ENCODE assay signal across 21 mouse cellular contexts in genomic region chr13:5736472-5736871, GRCm38 (mm10).
DNase-seq lines count a peak whose midpoint lies in the region; ATAC-seq and TF ChIP-seq lines count a peak whose summit lies in the region.
"Had no signal": no experiment of that assay in that cellular context is flagged by ENCODE, and none has a peak within 500 bp of the region (broad histone marks: within the 10 kb centered on the region; RNA-seq: fewer than 3 reads in every experiment).

No protein-coding gene starts in this region.

- ATAC-seq in liver, embryonic 11.5 days (replicated peaks; ENCODE audit: low FRiP score), result 0 out of 2 replicates have a peak, but pooled peaks have one; percentile 15
- ATAC-seq in liver, embryonic 12.5 days, result 0 out of 2 replicates have a peak, but pooled peaks have one; percentile 24
- no peak for ATAC-seq in liver, postnatal 0 days
- ATAC-seq in G1E (ENCODE audit: extremely low read depth, insufficient number of reproducible peaks, low FRiP score, poor library complexity, severe bottlenecking), result peak; percentile 85
- ATAC-seq: activated CD4-positive, CD25-positive, alpha-beta regulatory T cell, adult 4 months; CD4-positive, CD25-positive, alpha-beta regulatory T cell, adult 4 months; Patski had no signal

- TF ChIP-seq EP300 in liver, postnatal 0 days (IDR thresholded peaks at IDR 0.05; ENCODE audit: low read depth), result no peak

- H3K4me2 ChIP-seq in liver, embryonic 11.5 days, result no peak overlapping the region
- H3K4me2 ChIP-seq in liver, embryonic 12.5 days, result no peak overlapping the region
- no peak overlapping the region for H3K4me2 ChIP-seq in liver, postnatal 0 days (ENCODE audit: low read depth, low read length)

- no peak overlapping the region for H3K27ac ChIP-seq in liver, embryonic 11.5 days (ENCODE audit: low read depth, low read length)
- no peak overlapping the region for H3K27ac ChIP-seq in liver, embryonic 12.5 days
- no peak overlapping the region for H3K27ac ChIP-seq in liver, postnatal 0 days (ENCODE audit: low read depth)

- no peaks in the 10 kb centered on the region for H3K4me1 ChIP-seq in liver, embryonic 11.5 days (replicated peaks; ENCODE audit: control insufficient read depth, insufficient read depth, low read length)
- no peaks in the 10 kb centered on the region for H3K4me1 ChIP-seq in liver, embryonic 12.5 days
- H3K4me1 ChIP-seq in liver, postnatal 0 days (ENCODE audit: insufficient read depth), result no peaks in the 10 kb centered on the region
- peaks cover 24% of the 10 kb centered on the region for H3K4me1 ChIP-seq in G1E (ENCODE audit: insufficient read depth, low read depth, low read length)

- H3K9ac ChIP-seq in liver, embryonic 11.5 days (ENCODE audit: low read depth, low read length), result no peak overlapping the region
- no peak overlapping the region for H3K9ac ChIP-seq in liver, embryonic 12.5 days
- no peak overlapping the region for H3K9ac ChIP-seq in liver, postnatal 0 days (replicated peaks)

- no peak overlapping the region for H3K4me3 ChIP-seq in liver, embryonic 11.5 days (ENCODE audit: low read depth, low read length)
- H3K4me3 ChIP-seq in liver, embryonic 12.5 days, result no peak overlapping the region
- no peak overlapping the region for H3K4me3 ChIP-seq in liver, postnatal 0 days (ENCODE audit: low read depth, low read length)
- H3K4me3 ChIP-seq in G1E (ENCODE audit: low read depth, low read length), result no peak overlapping the region

- H3K9me3 ChIP-seq in liver, embryonic 11.5 days (ENCODE audit: control insufficient read depth, low read length), result no peaks in the 10 kb centered on the region
- H3K9me3 ChIP-seq in liver, embryonic 12.5 days (replicated peaks), result no peaks in the 10 kb centered on the region
- H3K9me3 ChIP-seq in liver, postnatal 0 days (ENCODE audit: low read length), result no peaks in the 10 kb centered on the region
- no peaks in the 10 kb centered on the region for H3K9me3 ChIP-seq in G1E (replicated peaks)

- no peaks in the 10 kb centered on the region for H3K36me3 ChIP-seq in liver, embryonic 11.5 days (ENCODE audit: control insufficient read depth, insufficient read depth, low read length)
- no peaks in the 10 kb centered on the region for H3K36me3 ChIP-seq in liver, embryonic 12.5 days
- H3K36me3 ChIP-seq in liver, postnatal 0 days (replicated peaks; ENCODE audit: insufficient read depth, low read length), result no peaks in the 10 kb centered on the region
- H3K36me3 ChIP-seq in G1E (replicated peaks), result no peaks in the 10 kb centered on the region

- no peaks in the 10 kb centered on the region for H3K27me3 ChIP-seq in liver, embryonic 11.5 days (replicated peaks; ENCODE audit: control insufficient read depth, insufficient read depth, low read length)
- no peaks in the 10 kb centered on the region for H3K27me3 ChIP-seq in liver, embryonic 12.5 days (replicated peaks)
- no peaks in the 10 kb centered on the region for H3K27me3 ChIP-seq in liver, postnatal 0 days (ENCODE audit: insufficient read depth, low read length)
- no peaks in the 10 kb centered on the region for H3K27me3 ChIP-seq in G1E (ENCODE audit: insufficient read depth, low read length)
- H3K27me3 ChIP-seq: CH12.LX, Patski had no signal

- no peak for TF ChIP-seq CTCF in liver, postnatal 0 days (IDR thresholded peaks at IDR 0.05; ENCODE audit: low read depth)
- no peak for TF ChIP-seq CTCF in G1E (IDR thresholded peaks at IDR 0.05; ENCODE audit: low read depth, low read length)

- WGBS in liver, embryonic 11.5 days, result 63% methylated on average over 6 of the region's 6 CpGs
- WGBS in liver, embryonic 12.5 days (ENCODE audit: insufficient replicate concordance), result 52% methylated on average over 6 of the region's 6 CpGs
- WGBS in liver, postnatal 0 days (ENCODE audit: insufficient replicate concordance), result 65% methylated on average over 6 of the region's 6 CpGs

- DNase-seq in liver, embryonic 11.5 days (ENCODE audit: low spot score), result no peak
- DNase-seq in liver, result no peak
- DNase-seq in liver, postnatal 0 days, result no peak
- DNase-seq in G1E (ENCODE audit: low spot score), result no peak
- DNase-seq in adrenal gland, adult 8-10 months, result no peak
- DNase-seq: adrenal gland, adult 2 months; adrenal gland, postnatal 10 days; adrenal gland, postnatal 14 days; adrenal gland, postnatal 25 days; adrenal gland, postnatal 36 days; B cell, adult 2 months; cerebellum, adult 11 months; cerebellum, adult 11-12 months; cerebellum, adult 18-20 months; cerebellum, adult 2 months; cerebellum, adult 8-10 months had no signal
